Mouse (Mus musculus) lung, postnatal 14 days (tissue): ENCODE results near the gene Lekr1.
A peak's percentile ranks its signal among the peaks of the same experiment; 100 is the strongest.

Experiments
- DNase-seq: peaks from one replicate; pipeline ENCODE4 v3.0.0; 2021

Lekr1 gene

DNA sequence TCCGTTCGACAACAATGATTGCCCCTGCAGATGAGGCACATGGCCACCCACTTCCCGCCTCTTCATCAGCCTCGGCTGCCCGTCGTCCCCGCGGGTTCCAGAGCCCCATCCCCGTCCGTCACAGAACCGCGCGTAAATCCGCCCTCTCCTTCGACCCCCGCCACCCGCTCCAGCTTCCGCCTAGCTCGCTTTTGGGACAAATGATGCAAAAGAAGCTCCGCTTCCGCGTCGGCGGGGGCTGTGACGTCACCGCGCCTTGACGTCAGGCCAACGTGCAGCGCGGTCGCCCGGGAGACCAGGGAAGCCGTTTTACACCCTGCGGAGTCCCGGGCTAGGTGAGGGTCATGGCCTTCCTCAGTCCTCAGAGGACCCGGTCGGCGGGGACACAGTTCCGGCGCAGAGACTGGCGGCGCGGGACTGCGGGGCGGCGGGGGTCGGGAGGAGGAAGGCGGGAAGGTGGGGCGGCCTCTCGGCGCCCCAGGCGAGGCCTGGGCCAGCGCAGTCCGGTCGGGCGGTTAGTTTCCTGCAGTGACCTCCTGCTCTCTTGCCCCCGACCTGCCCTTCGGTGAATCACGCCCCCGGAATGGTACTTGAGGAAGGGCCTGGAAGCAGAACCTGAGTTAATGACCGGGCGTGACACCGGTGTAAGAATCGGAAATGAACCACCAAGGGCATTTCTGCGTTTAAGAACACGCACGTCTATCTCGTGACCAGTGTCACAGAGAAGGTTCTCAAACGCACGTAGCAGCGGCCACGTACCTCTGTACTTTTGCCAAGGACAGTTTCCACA, at the start of gene Lekr1:
Lekr1 (plus strand) TSS at position 252 of the 790 bp plus-strand sequence.
- DNase-seq = peak; percentile 91

DNA sequence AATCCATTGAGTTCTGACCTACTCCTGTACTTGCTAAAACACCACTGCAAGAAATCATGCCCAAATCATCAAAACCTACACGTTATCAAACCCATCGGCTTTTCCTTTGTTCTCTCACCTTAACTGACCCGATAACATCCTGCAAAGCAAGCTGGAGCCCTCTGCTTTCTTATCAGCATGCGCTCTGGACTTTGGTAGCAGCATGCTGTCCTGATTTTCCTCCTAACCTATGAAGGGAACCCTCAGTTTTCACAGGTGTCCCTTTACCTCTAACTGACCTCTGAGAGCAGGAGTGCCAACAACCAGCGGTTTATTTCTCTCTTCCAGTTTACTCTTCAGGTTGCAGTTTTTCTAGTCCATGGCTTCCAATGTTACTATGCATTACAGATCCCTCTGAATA, 48.5 kb upstream of the Lekr1 start:
- no peak for DNase-seq

DNA sequence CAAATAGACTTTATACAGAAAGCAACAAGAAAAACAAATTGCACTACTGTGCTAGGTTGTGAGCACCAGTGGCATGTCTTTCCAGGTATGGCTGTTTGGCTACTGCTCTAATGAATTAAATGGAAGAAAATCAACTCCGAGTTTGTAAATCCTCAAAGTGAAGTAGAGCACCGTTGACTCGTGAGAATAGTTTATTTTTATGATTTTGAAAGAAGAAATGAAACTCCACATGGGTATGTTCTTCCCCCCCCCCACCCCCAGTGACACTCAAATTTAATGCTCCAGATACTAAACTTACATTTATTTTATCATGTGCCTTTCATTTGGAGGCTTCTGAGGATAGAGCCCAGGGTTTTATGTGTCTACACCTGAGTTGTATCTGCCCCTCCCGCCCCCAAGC, 46.7 kb upstream of the Lekr1 start:
- no peak for DNase-seq

DNA sequence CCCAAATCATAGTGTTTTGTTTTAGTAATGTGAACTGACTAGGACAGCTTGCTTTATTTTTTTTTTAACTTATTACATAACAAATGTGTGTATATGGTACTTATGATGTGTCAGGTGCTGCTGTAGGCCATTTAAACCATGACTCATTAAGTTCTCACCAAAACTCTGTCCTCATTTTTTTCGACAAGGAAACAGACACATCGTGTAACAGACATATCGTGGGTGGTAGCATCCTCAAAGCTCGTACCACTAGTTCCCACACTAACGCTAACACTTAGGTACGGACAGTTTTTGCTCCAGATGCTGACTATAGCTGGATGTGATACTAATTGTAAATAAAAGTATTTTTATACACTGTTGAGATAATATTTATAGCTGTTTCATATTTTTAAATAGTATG, 43.0 kb upstream of the Lekr1 start:
- DNase-seq = no peak

DNA sequence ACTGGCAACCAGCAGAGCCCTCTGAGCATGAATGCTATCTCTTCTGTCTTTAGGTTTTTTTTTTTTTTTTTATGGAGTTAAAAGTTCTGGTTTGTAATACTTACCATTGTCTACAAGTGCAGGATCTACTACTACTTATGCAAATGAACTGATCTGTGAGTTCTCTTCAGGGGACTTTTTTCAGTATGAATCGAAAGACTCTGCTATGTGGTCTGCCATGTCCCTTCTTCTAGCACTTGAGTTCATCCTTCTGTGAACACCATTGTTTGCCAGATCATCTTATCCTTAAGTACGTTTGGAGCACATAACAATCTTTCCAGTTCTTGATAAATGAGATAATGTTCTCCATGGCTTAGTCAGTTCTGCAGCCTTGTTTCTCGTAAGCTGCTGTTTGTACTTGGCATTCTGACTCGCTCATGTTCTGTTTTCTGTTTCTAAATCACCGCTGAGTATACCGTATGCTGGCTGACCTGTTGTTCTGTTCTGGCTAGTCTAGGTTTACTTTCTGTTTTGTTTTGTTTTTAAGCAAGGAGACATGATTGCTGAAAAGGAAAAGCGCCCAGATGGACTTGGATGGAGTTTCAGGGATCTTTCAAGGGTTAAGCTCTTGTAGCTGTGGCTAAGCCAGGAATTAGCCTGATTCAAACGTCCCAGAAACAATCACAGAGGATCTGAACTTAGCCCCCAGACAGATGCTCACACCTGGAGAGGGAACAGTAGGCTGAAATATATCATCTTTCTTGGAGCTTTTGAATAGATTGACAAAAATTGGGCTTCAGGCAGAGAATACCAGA, 40.3 kb upstream of the Lekr1 start:
- DNase-seq = no peak

DNA sequence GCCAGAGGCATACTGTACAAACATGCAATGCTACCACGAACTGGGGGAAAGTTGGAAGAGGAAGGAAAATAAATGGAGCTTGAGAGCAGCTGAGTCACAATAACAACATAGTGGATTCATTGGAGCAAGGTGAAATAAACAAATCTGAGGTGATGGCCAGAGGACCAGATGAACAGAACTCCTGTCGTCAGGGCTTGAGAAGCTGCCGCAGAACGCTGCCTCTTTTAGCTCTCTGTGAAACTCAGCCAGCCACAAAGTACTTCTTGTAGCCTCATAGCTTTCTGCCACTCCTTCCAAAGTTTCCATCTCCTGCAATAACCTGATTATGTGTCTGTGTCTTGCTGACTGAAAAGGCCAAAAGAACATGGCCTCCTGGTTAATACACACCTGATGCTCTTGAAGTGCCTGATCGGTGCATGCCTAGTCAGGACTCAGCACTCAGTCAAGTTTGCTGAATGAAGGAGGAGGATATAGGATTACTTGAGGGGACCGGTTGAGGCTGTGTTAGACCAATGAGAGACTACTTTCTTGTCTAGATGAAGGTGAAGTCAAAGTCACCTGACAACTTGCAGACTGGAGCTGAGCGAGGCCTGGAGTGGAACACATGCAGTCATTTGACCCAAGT, 39.6 kb upstream of the Lekr1 start:
- DNase-seq = no peak

DNA sequence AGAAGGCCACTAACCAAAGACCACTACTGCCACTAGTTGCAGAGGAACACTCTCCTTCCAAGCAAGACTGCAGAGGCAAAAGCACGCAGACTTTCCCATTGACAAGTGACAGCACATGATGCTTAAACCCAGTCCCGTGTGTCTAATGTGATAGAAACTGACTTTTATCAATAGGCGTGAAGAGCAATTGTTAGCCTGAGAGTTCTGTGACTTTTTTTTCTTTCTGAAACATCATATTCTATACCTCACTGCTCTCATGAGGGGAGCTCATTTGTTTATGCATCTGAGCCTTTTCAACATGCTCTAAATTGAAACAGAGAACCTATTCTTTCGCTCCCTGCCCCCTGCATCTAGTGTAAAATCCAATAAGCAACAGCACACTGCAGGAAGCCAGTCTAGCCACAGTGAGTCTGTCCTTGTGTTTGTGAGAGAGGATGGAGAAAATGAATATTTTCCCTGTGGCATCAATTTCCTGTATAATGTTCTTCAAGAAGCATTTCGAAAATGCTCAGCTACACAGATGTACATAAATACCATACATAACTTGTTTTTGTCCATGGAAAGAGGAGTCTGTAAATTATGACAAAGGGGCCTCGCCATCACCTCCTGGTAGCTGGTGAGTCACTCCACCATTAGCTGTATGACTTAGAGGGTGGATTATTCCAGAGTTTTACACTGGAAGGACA, 38.9 kb upstream of the Lekr1 start:
- DNase-seq = no peak

DNA sequence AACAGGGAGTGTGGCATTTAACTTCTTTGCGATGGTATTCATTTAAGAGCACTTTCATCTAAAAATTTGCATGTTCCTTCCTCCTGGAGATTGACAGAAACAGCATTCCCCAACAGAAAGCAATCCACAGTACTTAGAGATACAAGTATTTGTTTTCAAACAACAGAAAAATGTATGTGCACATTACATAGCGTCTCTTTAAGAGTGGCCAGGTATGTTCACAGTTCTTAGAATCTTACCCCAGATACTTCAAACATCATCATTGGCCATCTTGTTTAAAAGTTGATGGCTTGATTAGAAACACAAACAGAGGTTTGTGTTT, 38.4 kb upstream of the Lekr1 start:
- DNase-seq = no peak

DNA sequence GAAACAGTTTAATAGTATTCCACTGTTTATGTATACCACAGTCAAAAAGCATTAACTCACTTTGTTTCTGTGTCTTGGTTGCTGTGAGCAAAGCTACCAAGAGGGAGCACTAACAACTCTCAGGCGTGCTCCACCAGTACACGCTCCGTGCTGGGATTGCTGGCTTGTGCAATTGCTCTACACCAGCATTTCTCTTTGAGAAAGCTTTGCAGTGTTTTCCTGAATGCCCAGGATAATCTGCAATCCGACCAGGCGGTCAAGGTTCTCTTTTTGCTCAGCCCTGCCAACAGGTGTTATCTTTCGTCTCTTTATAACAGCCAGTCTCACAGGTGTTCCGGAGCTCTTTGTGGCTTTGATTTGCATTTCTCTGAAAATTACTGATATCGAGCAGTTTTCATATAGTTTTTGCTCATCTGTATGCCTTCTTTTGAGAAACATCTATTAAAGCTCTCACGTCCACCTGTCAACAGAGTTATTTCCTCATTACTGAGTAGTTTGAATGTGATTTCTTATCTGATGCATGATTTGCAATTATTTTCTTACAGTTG, 36.4 kb upstream of the Lekr1 start:
- no peak for DNase-seq

DNA sequence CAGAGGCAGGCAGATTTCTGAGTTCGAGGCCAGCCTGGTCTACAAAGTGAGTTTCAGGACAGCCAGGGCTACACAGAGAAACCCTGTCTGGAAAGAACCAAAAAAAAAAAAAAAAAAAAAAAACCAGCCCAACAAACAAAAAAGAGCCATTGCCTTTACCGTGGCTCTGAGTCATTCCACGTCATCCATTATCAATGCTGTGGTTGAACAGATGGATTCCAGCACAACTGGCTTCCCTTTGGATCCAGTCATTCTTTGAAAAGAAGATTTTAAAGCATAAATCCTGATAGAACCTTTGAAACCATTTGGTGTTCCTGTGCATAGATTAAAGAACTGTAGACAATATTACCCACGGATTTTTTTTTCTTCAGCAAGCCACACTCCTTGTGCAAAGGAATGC, 32.4 kb upstream of the Lekr1 start:
- no peak for DNase-seq

DNA sequence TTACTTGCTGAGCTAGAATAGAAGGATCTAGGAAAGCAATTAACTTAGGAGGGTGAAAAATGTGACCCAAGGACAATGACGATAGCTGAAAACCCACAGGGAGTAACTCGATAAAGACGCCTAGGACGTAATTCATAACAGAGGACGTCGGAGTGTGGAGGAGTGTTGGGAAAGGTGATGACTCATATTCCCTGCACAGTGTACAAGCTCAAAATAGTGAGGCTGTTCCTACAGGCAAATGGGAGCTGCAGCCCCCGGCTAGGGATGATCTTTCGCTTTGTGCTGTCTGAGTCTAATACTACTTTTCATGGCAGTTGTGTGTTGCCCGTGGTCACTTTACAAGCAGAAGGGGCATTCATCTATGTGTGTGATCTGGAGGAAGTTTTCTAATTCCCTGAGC, 30.0 kb upstream of the Lekr1 start:
- no peak for DNase-seq

DNA sequence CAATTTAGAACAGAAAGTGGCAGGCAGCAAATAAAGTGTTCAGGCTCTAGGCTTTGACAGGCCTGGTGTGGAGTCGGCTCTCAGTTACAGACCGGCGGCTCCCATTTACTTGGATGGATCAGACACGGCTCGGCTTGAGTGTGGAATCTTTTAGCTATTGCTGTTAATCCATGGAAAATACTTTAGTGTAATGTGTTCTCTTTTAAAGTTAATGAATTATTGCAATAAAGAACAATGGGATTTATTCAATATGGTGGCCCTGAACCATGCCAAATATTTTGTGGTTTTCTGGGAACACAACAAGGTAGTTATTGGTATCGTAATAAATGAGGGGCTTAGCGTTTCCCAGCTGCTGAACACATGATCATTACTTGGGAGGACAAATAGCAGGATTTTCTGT, 28.7 kb upstream of the Lekr1 start:
- no peak for DNase-seq

DNA sequence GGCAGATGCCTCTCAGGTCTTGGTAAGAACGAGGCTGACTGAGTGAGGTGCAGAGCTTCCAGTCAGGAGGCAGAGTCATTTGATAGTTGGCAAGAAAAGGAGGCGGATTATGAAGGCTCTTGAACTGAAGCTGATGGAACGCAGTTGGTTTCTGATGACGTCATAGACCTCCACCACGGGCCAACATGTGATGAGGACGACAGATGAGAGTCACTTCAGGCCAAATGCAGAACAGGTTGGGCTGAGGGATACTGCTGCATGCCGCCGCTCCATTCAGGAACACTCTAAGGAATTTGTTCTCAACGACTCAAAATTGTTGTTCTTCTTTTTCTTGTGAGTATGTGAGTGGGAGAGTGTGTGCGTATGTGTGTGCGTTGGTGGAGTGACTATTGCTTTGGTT, 27.1 kb upstream of the Lekr1 start:
- DNase-seq = no peak

DNA sequence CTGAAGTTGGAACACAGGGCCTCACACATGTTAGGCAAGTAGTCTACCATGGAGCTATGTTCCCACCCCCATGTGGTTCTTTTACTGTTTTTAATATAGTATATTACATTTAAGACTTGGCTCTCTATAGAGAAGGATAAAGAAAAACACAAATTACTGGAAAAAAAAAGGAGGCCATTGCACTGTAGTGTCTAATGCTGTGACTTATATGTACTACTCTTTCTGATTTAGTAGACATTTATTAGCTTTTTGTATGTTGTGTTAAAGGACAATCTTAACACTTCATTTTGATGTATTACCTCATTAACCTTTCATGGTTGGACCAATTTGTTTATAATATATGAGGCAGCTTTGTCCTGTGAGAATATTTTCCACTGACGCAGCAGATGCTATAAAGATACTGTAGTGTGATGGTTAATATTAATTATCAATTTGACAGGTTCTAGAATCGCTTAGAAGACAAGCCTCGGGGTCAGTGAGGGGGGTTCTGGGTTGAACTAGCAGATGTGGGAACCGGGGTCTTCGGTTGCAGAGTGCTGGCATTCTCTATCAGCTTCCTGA, 26.5 kb upstream of the Lekr1 start:
- no peak for DNase-seq

DNA sequence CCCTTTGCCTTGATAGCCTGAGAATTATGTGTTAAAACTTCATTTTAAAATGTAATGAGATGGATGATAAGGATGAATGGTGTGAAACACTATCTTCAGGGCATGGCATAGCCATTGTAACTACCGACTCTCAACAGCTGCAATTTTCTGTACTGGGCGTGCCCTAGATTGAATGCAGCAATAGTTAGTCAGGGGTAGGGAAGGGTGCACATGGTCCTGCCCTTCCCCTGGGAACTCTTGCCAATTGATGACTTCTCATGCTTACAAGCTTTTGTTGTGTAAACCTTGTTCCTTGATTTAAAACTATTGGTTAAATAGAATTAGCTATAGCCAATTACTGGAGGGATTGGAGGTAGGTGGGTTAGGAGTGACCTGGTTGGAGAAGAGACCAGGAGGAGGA, 23.1 kb upstream of the Lekr1 start:
- no peak for DNase-seq

DNA sequence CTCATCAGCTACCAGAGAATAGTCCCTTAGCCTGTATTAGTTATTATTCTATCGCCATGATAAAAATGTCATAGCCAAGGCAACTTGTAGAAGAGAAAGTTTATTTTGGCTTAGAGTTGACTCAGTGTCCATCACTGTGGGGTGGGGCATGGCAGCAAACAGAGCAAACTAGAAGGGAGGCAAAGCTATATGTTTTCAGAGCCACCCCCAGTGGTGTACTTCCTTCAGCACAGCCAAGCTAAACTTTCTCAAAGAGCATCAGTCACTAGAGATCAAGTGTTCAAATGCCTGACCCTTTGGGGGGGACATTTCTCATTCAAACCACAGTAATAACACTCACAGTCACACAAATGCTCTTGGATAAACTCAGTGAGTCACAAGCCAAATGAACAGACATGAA, 22.4 kb upstream of the Lekr1 start:
- DNase-seq = no peak

DNA sequence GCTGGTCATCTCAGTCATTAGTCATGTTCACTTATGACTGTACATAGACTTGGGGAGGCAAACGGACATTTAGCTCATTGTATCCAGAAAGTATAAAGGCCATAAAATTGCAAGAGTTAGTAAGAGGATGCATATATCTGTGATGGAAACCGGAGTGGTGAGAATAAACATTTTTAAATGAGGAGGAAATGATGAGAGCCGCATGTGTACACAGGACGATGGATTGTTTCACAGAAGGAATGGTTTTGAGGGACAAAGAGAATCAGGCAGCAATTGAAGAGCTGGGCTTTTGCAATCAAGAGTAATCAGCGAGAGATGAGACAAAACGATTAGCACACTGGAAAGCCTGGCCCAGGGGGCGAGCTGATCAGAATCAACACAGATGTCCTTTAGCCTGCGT, 18.4 kb upstream of the Lekr1 start:
- no peak for DNase-seq

DNA sequence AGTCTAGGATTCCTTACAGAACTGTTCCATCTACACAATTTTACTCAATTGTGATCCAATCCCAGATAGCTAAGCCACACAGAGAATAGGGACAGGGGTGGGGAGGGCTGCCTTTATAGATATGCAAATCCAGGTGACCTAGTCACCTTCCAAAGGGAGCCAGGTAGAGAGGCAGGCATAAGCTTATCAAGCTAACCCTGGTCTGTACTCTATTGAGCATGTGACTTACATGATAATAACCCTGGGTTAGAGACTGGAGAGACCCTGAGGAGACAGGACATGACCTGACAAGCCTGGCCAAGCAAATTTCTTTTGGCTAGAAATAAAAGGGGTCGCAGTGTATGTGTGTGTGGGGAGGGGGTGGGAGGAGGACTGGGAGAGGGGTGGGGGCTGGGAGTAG, 17.1 kb upstream of the Lekr1 start:
- DNase-seq = no peak

DNA sequence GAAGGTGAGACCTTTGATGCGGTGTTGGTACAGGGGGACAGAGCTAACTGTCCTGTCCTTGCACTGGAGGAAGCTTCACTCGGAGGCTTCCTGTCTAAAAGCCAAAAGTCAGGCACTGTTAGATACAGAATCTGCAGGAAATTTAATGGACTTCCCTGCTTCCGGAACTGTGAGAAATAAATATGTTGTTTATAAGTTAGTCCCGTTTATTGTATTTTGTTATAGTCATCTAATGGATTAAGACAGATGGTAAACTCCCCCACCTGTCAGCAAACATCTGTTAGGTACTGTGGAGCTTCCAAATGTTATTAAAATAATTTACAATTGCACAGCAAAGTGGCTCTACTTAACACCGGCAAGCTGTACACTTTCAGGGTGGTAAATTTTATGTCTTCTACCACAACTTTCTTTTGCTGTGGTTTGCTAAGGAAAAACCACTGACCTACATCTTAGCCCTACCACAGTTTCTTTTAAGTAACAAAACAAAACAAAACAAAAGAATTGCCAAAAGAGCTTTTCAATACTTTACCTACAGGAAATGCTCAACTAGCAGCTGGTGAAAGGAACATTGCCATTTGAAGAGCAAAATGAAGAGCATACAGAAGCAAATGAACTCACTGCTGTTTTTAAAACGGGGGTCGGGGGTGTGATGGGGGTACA, 15.7 kb upstream of the Lekr1 start:
- no peak for DNase-seq

DNA sequence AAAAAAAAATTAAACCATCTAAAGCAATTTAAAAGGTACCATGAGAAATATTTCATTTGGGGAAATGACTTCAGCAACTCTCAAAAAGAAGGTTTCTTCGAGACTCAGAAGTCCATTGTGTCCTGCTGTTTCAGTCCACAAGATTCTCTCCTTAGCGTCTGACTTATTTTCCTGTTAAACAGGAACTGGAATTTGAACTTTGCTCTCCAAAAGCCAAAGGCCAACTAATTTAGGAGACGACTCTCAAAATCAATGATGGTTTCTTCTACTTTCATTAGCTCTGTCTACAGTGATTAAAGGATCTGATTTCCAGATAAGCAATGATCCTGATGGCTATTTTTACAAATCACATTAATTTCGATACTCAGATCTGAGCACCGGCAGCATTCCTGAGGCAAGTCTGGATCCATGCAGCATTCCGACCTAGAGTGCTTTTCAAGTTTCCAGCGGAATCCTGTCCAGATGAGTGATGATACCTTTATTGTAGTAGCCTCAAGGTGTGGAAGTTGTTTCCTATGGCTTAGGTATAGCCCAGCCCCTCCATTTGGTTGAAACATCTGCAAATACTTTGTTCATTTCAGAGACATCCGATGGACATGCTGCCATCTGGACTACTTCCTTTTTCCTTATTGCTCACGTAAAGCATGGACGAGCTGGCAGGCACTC, 11.4 kb upstream of the Lekr1 start:
- DNase-seq = no peak

DNA sequence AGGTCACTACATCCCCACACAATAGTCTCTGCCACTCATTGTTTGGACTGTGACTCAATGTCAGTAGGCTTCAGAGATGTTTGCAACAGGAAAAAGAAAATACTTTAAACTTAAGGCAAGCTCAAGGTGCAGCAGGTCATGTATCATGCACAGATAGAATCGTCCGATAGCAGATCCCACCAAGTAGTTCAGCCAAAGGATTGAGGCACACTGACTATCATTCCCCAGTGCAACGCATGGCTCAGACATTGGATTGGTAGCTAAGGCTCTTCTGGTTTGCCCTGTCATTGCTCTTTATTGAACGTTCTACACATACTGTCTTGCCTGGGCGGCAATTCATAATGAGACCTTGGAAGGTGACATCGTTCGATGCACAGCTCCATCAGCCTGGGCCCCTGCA, 9.6 kb upstream of the Lekr1 start:
- no peak for DNase-seq
